Mouse (Mus musculus): ENCODE results near the gene Nsfl1c. TPM values are rescaled to one million over a fixed set of nuclear protein-coding genes. Genes with fewer than 3 reads are reported as not detected.

Gene Nsfl1c
- polyA plus RNA-seq, 1 experiment from 2014 or later = 270 TPM

- Histone ChIP-seq H3K4me3 (replicated peaks) (no peak overlapping the region), H3K27ac (replicated peaks) (no peak overlapping the region), H3K27me3 (replicated peaks) (no peaks in the 10 kb centered on the region), H3K9me3 (replicated peaks) (no peaks in the 10 kb centered on the region), H3K9ac (replicated peaks) (no peak overlapping the region), H3K4me2 (no peak overlapping the region), H3K36me3 (peaks cover 4% of the 10 kb centered on the region; the same call in 1 of the 2 replicates), H3K4me1 (no peaks in the 10 kb centered on the region)
- ATAC-seq (ENCODE audit: low FRiP score) = no peak
- 87% methylated on average over 1 of the region's 1 CpGs for WGBS
These were observed 34.1 kb downstream of the Nsfl1c start for GRCm38 (mm10) chr2:151528066-151528465.

- Histone ChIP-seq H3K36me3 (peaks cover 4% of the 10 kb centered on the region; the same call in 1 of the 2 replicates), H3K4me3 (replicated peaks) (no peak overlapping the region), H3K4me2 (no peak overlapping the region), H3K9ac (replicated peaks) (no peak overlapping the region), H3K27ac (replicated peaks) (no peak overlapping the region), H3K9me3 (replicated peaks) (no peaks in the 10 kb centered on the region), H3K27me3 (replicated peaks) (no peaks in the 10 kb centered on the region), H3K4me1 (no peaks in the 10 kb centered on the region)
- ATAC-seq (ENCODE audit: low FRiP score) = no peak
These were observed 35.2 kb downstream of the Nsfl1c start for GRCm38 (mm10) chr2:151529169-151529568.

- H3K4me1 ChIP-seq = no peaks in the 10 kb centered on the region
- no peak overlapping the region for H3K4me3 ChIP-seq (replicated peaks)
- H3K9me3 ChIP-seq (replicated peaks) = no peaks in the 10 kb centered on the region
- peaks cover 4% of the 10 kb centered on the region; the same call in 1 of the 2 replicates for H3K36me3 ChIP-seq
- ATAC-seq (ENCODE audit: low FRiP score) = no peak
- WGBS = 75% methylated on average over 8 of the region's 8 CpGs
- H3K27ac ChIP-seq (replicated peaks) = no peak overlapping the region
- H3K27me3 ChIP-seq (replicated peaks) = no peaks in the 10 kb centered on the region
- H3K4me2 ChIP-seq = no peak overlapping the region
- no peak overlapping the region for H3K9ac ChIP-seq (replicated peaks)
These were observed 36.6 kb downstream of the Nsfl1c start for GRCm38 (mm10) chr2:151530378-151531230.

- 88% methylated on average over 6 of the region's 6 CpGs for WGBS
- no peak for ATAC-seq (ENCODE audit: low FRiP score)
- Histone ChIP-seq H3K4me2 (no peak overlapping the region), H3K9ac (replicated peaks) (no peak overlapping the region), H3K27ac (replicated peaks) (no peak overlapping the region), H3K4me3 (replicated peaks) (no peak overlapping the region), H3K4me1 (no peaks in the 10 kb centered on the region), H3K27me3 (replicated peaks) (no peaks in the 10 kb centered on the region), H3K36me3 (no peaks in the 10 kb centered on the region), H3K9me3 (replicated peaks) (no peaks in the 10 kb centered on the region)
These were observed 39.6 kb downstream of the Nsfl1c start for GRCm38 (mm10) chr2:151533632-151534031.

GRCm38 (mm10) chr2:151535961-151536617 lies 42.1 kb downstream of the Nsfl1c start:
- no peak overlapping the region for H3K9ac ChIP-seq (replicated peaks)
- ATAC-seq (ENCODE audit: low FRiP score) = peak; percentile 43; the same call in 1 of the 2 replicates
- no peaks in the 10 kb centered on the region for H3K4me1 ChIP-seq
- no peaks in the 10 kb centered on the region for H3K27me3 ChIP-seq (replicated peaks)
- peak overlapping the region; percentile 61 for H3K27ac ChIP-seq (replicated peaks)
- WGBS = 24% methylated on average over 1 of the region's 1 CpGs
- H3K4me2 ChIP-seq = no peak overlapping the region
- no peaks in the 10 kb centered on the region for H3K9me3 ChIP-seq (replicated peaks)
- H3K36me3 ChIP-seq = no peaks in the 10 kb centered on the region
- no peak overlapping the region for H3K4me3 ChIP-seq (replicated peaks)

GRCm38 (mm10) chr2:151536618-151536974 lies 42.6 kb downstream of the Nsfl1c start:
- H3K4me2 ChIP-seq = no peak overlapping the region
- H3K4me3 ChIP-seq (replicated peaks) = no peak overlapping the region
- H3K4me1 ChIP-seq = peaks cover 5% of the 10 kb centered on the region
- peak overlapping the region; percentile 61 for H3K27ac ChIP-seq (replicated peaks)
- no peaks in the 10 kb centered on the region for H3K9me3 ChIP-seq (replicated peaks)
- WGBS = 74% methylated on average over 5 of the region's 5 CpGs
- ATAC-seq (ENCODE audit: low FRiP score) = peak; percentile 18; the same call in 1 of the 2 replicates
- no peaks in the 10 kb centered on the region for H3K36me3 ChIP-seq
- H3K27me3 ChIP-seq (replicated peaks) = no peaks in the 10 kb centered on the region
- H3K9ac ChIP-seq (replicated peaks) = no peak overlapping the region

GRCm38 (mm10) chr2:151538646-151539045 lies 44.7 kb downstream of the Nsfl1c start:
- H3K27me3 ChIP-seq (replicated peaks) = no peaks in the 10 kb centered on the region
- no peak overlapping the region for H3K9ac ChIP-seq (replicated peaks)
- peaks cover 13% of the 10 kb centered on the region for H3K4me1 ChIP-seq
- no peaks in the 10 kb centered on the region for H3K36me3 ChIP-seq
- no peaks in the 10 kb centered on the region for H3K9me3 ChIP-seq (replicated peaks)
- no peak overlapping the region for H3K4me2 ChIP-seq
- no peak overlapping the region for H3K27ac ChIP-seq (replicated peaks)
- H3K4me3 ChIP-seq (replicated peaks) = no peak overlapping the region
- WGBS = 62% methylated on average over 4 of the region's 4 CpGs
- no peak for ATAC-seq (ENCODE audit: low FRiP score)

GRCm38 (mm10) chr2:151542323-151543062 lies 48.5 kb downstream of the Nsfl1c start, which contains the start of gene Fkbp1a:
TSS of gene Fkbp1a (plus strand) at chr2:151542483.
- peak within 1 kb of the TSS; percentile 71 for H3K4me2 ChIP-seq
- peaks cover 46% of the 10 kb centered on the region for H3K4me1 ChIP-seq
- H3K27ac ChIP-seq (replicated peaks) = peak within 1 kb of the TSS; percentile 90
- H3K4me3 ChIP-seq (replicated peaks) = peak within 1 kb of the TSS; percentile 98
- peaks cover 26% of the 10 kb centered on the region for H3K36me3 ChIP-seq
- peak within 1 kb of the TSS; percentile 97 for H3K9ac ChIP-seq (replicated peaks)
- under 1% methylated on average over 88 of the region's 93 CpGs for WGBS
- ATAC-seq (ENCODE audit: low FRiP score) = peak; percentile 98
- H3K9me3 ChIP-seq (replicated peaks) = no peaks in the 10 kb centered on the region
- no peaks in the 10 kb centered on the region for H3K27me3 ChIP-seq (replicated peaks)

GRCm38 (mm10) chr2:151543063-151543895 lies 49.3 kb downstream of the Nsfl1c start:
- no peaks in the 10 kb centered on the region for H3K27me3 ChIP-seq (replicated peaks)
- H3K4me1 ChIP-seq = peaks cover 54% of the 10 kb centered on the region
- 0% methylated on average over 21 of the region's 21 CpGs for WGBS
- H3K4me2 ChIP-seq = peak overlapping the region; percentile 71
- H3K9me3 ChIP-seq (replicated peaks) = no peaks in the 10 kb centered on the region
- H3K9ac ChIP-seq (replicated peaks) = peak overlapping the region; percentile 97
- ATAC-seq (ENCODE audit: low FRiP score) = no peak
- peaks cover 34% of the 10 kb centered on the region for H3K36me3 ChIP-seq
- H3K27ac ChIP-seq (replicated peaks) = peak overlapping the region; percentile 90
- peak overlapping the region; percentile 98 for H3K4me3 ChIP-seq (replicated peaks)

- Histone ChIP-seq H3K36me3 (peaks cover 38% of the 10 kb centered on the region), H3K27ac (replicated peaks) (no peak overlapping the region), H3K27me3 (replicated peaks) (no peaks in the 10 kb centered on the region), H3K4me3 (replicated peaks) (peak overlapping the region; percentile 98; the same call in 1 of the 2 replicates), H3K9ac (replicated peaks) (peak overlapping the region; percentile 97; the same call in 1 of the 2 replicates), H3K4me2 (peak overlapping the region; percentile 71), H3K9me3 (replicated peaks) (no peaks in the 10 kb centered on the region), H3K4me1 (peaks cover 61% of the 10 kb centered on the region)
- ATAC-seq (ENCODE audit: low FRiP score) = no peak
- 70% methylated on average over 6 of the region's 6 CpGs for WGBS
These were observed 50.7 kb downstream of the Nsfl1c start for GRCm38 (mm10) chr2:151544673-151545072.

GRCm38 (mm10) chr2:151546571-151546970 lies 52.6 kb downstream of the Nsfl1c start:
- Histone ChIP-seq H3K4me1 (peaks cover 56% of the 10 kb centered on the region), H3K27me3 (replicated peaks) (no peaks in the 10 kb centered on the region), H3K4me3 (replicated peaks) (no peak overlapping the region), H3K27ac (replicated peaks) (no peak overlapping the region), H3K4me2 (no peak overlapping the region), H3K9ac (replicated peaks) (no peak overlapping the region), H3K9me3 (replicated peaks) (no peaks in the 10 kb centered on the region), H3K36me3 (peaks cover 49% of the 10 kb centered on the region)
- 90% methylated on average over 4 of the region's 4 CpGs for WGBS
- no peak for ATAC-seq (ENCODE audit: low FRiP score)
